ENCODE assay signal across 20 mouse cellular contexts in genomic region chr10:59576305-59576704, GRCm38 (mm10). TPM values are rescaled to one million over a fixed set of nuclear protein-coding genes. Genes with fewer than 3 reads are reported as not detected.
DNase-seq lines count a peak whose midpoint lies in the region; ATAC-seq and TF ChIP-seq lines count a peak whose summit lies in the region.
"Had no signal": no experiment of that assay in that cellular context is flagged by ENCODE, and none has a peak within 500 bp of the region (broad histone marks: within the 10 kb centered on the region; RNA-seq: fewer than 3 reads in every experiment).

No protein-coding gene starts in this region.

- 41% methylated on average over 5 of the region's 5 CpGs for WGBS in heart, embryonic 16.5 days
- WGBS in lung, postnatal 0 days, result 40% methylated on average over 5 of the region's 5 CpGs
- WGBS in intestine, embryonic 16.5 days, result 38% methylated on average over 5 of the region's 5 CpGs
- WGBS in liver, embryonic 11.5 days, result 46% methylated on average over 5 of the region's 5 CpGs

- H3K27me3 ChIP-seq in heart, embryonic 16.5 days (ENCODE audit: control insufficient read depth, insufficient read depth, low read length), result no peaks in the 10 kb centered on the region
- H3K27me3 ChIP-seq in lung, postnatal 0 days (replicated peaks; ENCODE audit: insufficient read depth, low read length), result no peaks in the 10 kb centered on the region
- H3K27me3 ChIP-seq in intestine, embryonic 16.5 days (replicated peaks; ENCODE audit: control insufficient read depth, insufficient read depth, low read length), result no peaks in the 10 kb centered on the region
- no peaks in the 10 kb centered on the region for H3K27me3 ChIP-seq in liver, embryonic 11.5 days (replicated peaks; ENCODE audit: control insufficient read depth, insufficient read depth, low read length)
- H3K27me3 ChIP-seq: embryonic facial prominence, embryonic 12.5 days had no signal

- no peak overlapping the region for H3K4me2 ChIP-seq in heart, embryonic 16.5 days (ENCODE audit: low read depth, low read length)
- no peak overlapping the region for H3K4me2 ChIP-seq in lung, postnatal 0 days (replicated peaks; ENCODE audit: low read depth, low read length)
- H3K4me2 ChIP-seq in intestine, embryonic 16.5 days (ENCODE audit: low read depth, low read length), result no peak overlapping the region
- H3K4me2 ChIP-seq in liver, embryonic 11.5 days, result no peak overlapping the region
- H3K4me2 ChIP-seq: embryonic facial prominence, embryonic 12.5 days had no signal

- no peak for ATAC-seq in heart, embryonic 16.5 days (replicated peaks; ENCODE audit: extremely low read depth, insufficient read depth, low FRiP score)
- no peak for ATAC-seq in lung, postnatal 0 days
- ATAC-seq in intestine, embryonic 16.5 days, result no peak
- no peak for ATAC-seq in liver, embryonic 11.5 days (replicated peaks; ENCODE audit: low FRiP score)
- ATAC-seq: activated CD4-positive, CD25-positive, alpha-beta regulatory T cell, adult 4 months; inflammation-experienced regulatory T-cells, adult 6 months had no signal

- no peak overlapping the region for H3K4me3 ChIP-seq in heart, embryonic 16.5 days (ENCODE audit: low read length)
- no peak overlapping the region for H3K4me3 ChIP-seq in lung, postnatal 0 days (ENCODE audit: low read depth, low read length)
- H3K4me3 ChIP-seq in intestine, embryonic 16.5 days (ENCODE audit: low read length), result no peak overlapping the region
- no peak overlapping the region for H3K4me3 ChIP-seq in liver, embryonic 11.5 days (ENCODE audit: low read depth, low read length)
- H3K4me3 ChIP-seq: embryonic facial prominence, embryonic 12.5 days; forebrain, embryonic 10.5 days had no signal

- H3K9ac ChIP-seq in heart, embryonic 16.5 days (ENCODE audit: low read length), result no peak overlapping the region
- H3K9ac ChIP-seq in lung, postnatal 0 days (replicated peaks; ENCODE audit: low read depth), result no peak overlapping the region
- no peak overlapping the region for H3K9ac ChIP-seq in intestine, embryonic 16.5 days (ENCODE audit: low read depth, low read length)
- H3K9ac ChIP-seq in liver, embryonic 11.5 days (ENCODE audit: low read depth, low read length), result no peak overlapping the region
- H3K9ac ChIP-seq: embryonic facial prominence, embryonic 12.5 days; liver, embryonic 14.5 days had no signal

- no peak for DNase-seq in heart, postnatal 4 days
- peak; percentile 26 for DNase-seq in lung, postnatal 0 days (ENCODE audit: low spot score)
- no peak for DNase-seq in lung, adult 18-20 months
- no peak for DNase-seq in liver, embryonic 11.5 days (ENCODE audit: low spot score)
- no peak for DNase-seq in adrenal gland, postnatal 10 days
- DNase-seq: cerebellum, adult 11-12 months; thymus, adult 2 months had no signal

- peak overlapping the region; percentile 16; the same call in 1 of the 2 replicates for H3K27ac ChIP-seq in heart, embryonic 16.5 days (ENCODE audit: low read length)
- no peak overlapping the region for H3K27ac ChIP-seq in lung, postnatal 0 days (ENCODE audit: low read length)
- H3K27ac ChIP-seq in intestine, embryonic 16.5 days (ENCODE audit: low read length), result peak overlapping the region; percentile 29
- no peak overlapping the region for H3K27ac ChIP-seq in liver, embryonic 11.5 days (ENCODE audit: low read depth, low read length)
- H3K27ac ChIP-seq: embryonic facial prominence, embryonic 12.5 days; forebrain, embryonic 10.5 days; liver, embryonic 14.5 days had no signal

- no peak for TF ChIP-seq EP300 in lung, postnatal 0 days (IDR thresholded peaks at IDR 0.05)

- peaks cover 2% of the 10 kb centered on the region; the same call in 1 of the 2 replicates for H3K9me3 ChIP-seq in heart, embryonic 16.5 days (replicated peaks; ENCODE audit: control insufficient read depth, low read length)
- no peaks in the 10 kb centered on the region for H3K9me3 ChIP-seq in lung, postnatal 0 days (ENCODE audit: low read length)
- no peaks in the 10 kb centered on the region for H3K9me3 ChIP-seq in intestine, embryonic 16.5 days (ENCODE audit: control insufficient read depth, low read length)
- no peaks in the 10 kb centered on the region for H3K9me3 ChIP-seq in liver, embryonic 11.5 days (ENCODE audit: control insufficient read depth, low read length)

- H3K4me1 ChIP-seq in heart, embryonic 16.5 days (ENCODE audit: control insufficient read depth, insufficient read depth, low read length), result peaks cover 13% of the 10 kb centered on the region
- H3K4me1 ChIP-seq in lung, postnatal 0 days (ENCODE audit: insufficient read depth, low read depth, low read length), result peaks cover 15% of the 10 kb centered on the region; the same call in 1 of the 2 replicates
- H3K4me1 ChIP-seq in intestine, embryonic 16.5 days (ENCODE audit: control insufficient read depth, insufficient read depth, low read length), result peaks cover 39% of the 10 kb centered on the region
- H3K4me1 ChIP-seq in liver, embryonic 11.5 days (replicated peaks; ENCODE audit: control insufficient read depth, insufficient read depth, low read length), result peaks cover 31% of the 10 kb centered on the region

- no peak for TF ChIP-seq CTCF in lung, postnatal 0 days (IDR thresholded peaks at IDR 0.05)

- no peaks in the 10 kb centered on the region for H3K36me3 ChIP-seq in heart, embryonic 16.5 days (ENCODE audit: control insufficient read depth, insufficient read depth)
- no peaks in the 10 kb centered on the region for H3K36me3 ChIP-seq in lung, postnatal 0 days (ENCODE audit: insufficient read depth, low read length)
- H3K36me3 ChIP-seq in intestine, embryonic 16.5 days (ENCODE audit: control insufficient read depth, insufficient read depth, low read length), result no peaks in the 10 kb centered on the region
- H3K36me3 ChIP-seq in liver, embryonic 11.5 days (ENCODE audit: control insufficient read depth, insufficient read depth, low read length), result no peaks in the 10 kb centered on the region
- H3K36me3 ChIP-seq: embryonic facial prominence, embryonic 12.5 days had no signal

RNA-seq across cellular contexts. Expression of gene Gm10322, which starts 39.6 kb away (rescaled TPM):
- polyA plus RNA-seq in heart, embryonic 16.5 days (2015; fragmentation: Nextera tagmentation; extraction: Ambion mirVana), result not detected in 2 replicates
- total RNA-seq in heart, postnatal 4 days (2021), result not detected
- not detected in 2 replicates for polyA plus RNA-seq in lung, postnatal 0 days (2015; fragmentation: Nextera tagmentation; extraction: Ambion mirVana)
- polyA plus RNA-seq in intestine, embryonic 16.5 days (2015; fragmentation: Nextera tagmentation; extraction: Ambion mirVana), result not detected in 2 replicates
- polyA plus RNA-seq in liver, embryonic 11.5 days (2014; fragmentation: Nextera tagmentation; extraction: Ambion mirVana), result not detected in 2 replicates
- not detected for total RNA-seq in adrenal gland, postnatal 10 days (2021)
- total RNA-seq: layer of hippocampus, postnatal 14 days; left cerebral cortex, postnatal 25 days; megakaryocyte progenitor cell, adult 5-6 weeks; monocyte, adult 5-6 weeks; neutrophil, adult 5-6 weeks had no signal
- polyA plus RNA-seq: activated CD4-positive, CD25-positive, alpha-beta regulatory T cell, adult 4 months; embryonic facial prominence, embryonic 12.5 days; forebrain, embryonic 10.5 days; inflammation-experienced regulatory T-cells, adult 6 months; liver, embryonic 14.5 days; spleen, adult 2 months had no signal

RNA-seq across cellular contexts. Expression of gene Mcu, which starts 40.2 kb away (rescaled TPM):
- 22.2 and 23.8 TPM in 2 replicates for polyA plus RNA-seq in heart, embryonic 16.5 days (2015; fragmentation: Nextera tagmentation; extraction: Ambion mirVana)
- 10 to 100 TPM; 27.9 to 32.6 TPM for total RNA-seq in heart, postnatal 4 days (2021)
- 33.5 and 34.5 TPM in 2 replicates for polyA plus RNA-seq in lung, postnatal 0 days (2015; fragmentation: Nextera tagmentation; extraction: Ambion mirVana)
- polyA plus RNA-seq in intestine, embryonic 16.5 days (2015; fragmentation: Nextera tagmentation; extraction: Ambion mirVana), result 75.3 and 77.5 TPM in 2 replicates
- 22.3 and 24.2 TPM in 2 replicates for polyA plus RNA-seq in liver, embryonic 11.5 days (2014; fragmentation: Nextera tagmentation; extraction: Ambion mirVana)
- 10 to 100 TPM; 33.4 to 40.4 TPM for total RNA-seq in adrenal gland, postnatal 10 days (2021)

Comparison
In these comparisons a context has a peak if more than half of its experiments do, and no peak if none do; other contexts are left out.
1. H3K27ac ChIP-seq: peak in heart, embryonic 16.5 days (single experiment) and intestine, embryonic 16.5 days (single experiment); none in lung, postnatal 0 days (single experiment) and liver, embryonic 11.5 days (single experiment).